Mouse (Mus musculus) kidney, adult 18-20 months (tissue): ENCODE measurements around the gene Gm11116.
"Not testable (repeated sequence)": the region's sequence is repeated elsewhere in the genome, so short reads cannot be mapped to it uniquely, and the experiment has no call there.

Experiments
- DNase-seq: peaks from one replicate; pipeline ENCODE4 v3.0.0; 2021

Gm11116 gene

DNA sequence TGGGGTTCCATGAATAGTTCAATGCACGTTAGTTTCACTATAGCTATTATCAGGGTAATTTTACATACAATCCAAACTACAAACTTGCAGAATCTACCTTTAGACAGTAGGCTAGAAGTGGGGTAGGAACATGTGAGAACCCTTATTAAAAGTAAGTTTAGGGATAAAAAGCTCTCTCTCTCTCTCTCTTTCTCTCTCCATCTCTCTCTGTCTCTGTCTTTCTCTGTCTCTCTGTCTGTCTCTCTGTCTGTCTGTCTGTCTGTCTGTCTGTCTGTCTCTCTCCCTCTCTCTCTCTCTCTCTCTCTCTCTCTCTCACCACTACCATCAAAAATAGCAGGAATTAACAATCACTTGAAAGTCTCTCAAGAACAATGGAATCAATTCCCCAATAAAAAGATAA lies at the start of gene Gm11116:
Gene Gm11116, minus strand, starts transcription at position 101 of the 400 bp plus-strand sequence.
- DNase-seq, result no peak

DNA sequence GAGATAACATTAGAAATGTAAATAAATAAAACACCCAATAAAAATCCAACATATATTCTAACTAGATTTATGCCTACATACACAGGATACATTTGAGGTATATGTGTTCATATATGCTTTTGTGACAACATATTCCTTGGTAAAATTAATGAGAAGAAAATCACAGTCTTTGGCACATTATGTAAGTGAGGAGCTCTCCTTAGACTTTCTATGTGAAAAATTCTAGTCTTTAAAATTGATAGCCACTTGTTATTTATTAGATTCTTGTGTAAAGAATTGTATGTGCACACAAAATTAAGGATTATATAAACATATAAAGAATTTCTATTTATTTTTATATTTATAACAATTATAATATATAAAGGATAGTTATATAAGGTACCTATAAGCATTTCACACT lies 42.7 kb upstream of the Gm11116 start, which contains the start of gene Gm11115:
Gene Gm11115, minus strand, starts transcription at position 101 of the 400 bp plus-strand sequence.
- DNase-seq, result no peak

DNA sequence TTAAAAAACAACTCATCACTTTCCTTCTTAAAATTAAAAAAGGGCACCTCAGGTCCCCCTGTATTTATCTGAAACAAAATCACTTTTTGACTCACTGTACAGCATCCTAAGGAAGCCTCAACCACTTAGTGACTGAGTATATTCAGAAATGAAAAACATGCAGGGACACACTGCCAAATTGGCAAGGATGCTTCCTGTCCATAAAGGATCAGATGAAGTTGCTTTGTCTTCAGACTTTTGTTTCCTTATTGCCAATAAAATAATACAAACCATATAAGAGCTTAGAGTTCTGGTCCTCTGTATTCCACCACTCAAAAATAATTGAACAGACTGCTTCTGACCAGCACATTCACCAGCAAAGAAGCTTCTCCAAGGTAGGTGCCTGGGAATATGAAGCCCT lies 25.1 kb downstream of the Gm11116 start, which contains the start of gene Smr2:
Gene Smr2, plus strand, starts transcription at position 301 of the 400 bp plus-strand sequence.
- not testable (repeated sequence) for DNase-seq
